ENCODE assay signal across 13 mouse cellular contexts in the genomic region with DNA sequence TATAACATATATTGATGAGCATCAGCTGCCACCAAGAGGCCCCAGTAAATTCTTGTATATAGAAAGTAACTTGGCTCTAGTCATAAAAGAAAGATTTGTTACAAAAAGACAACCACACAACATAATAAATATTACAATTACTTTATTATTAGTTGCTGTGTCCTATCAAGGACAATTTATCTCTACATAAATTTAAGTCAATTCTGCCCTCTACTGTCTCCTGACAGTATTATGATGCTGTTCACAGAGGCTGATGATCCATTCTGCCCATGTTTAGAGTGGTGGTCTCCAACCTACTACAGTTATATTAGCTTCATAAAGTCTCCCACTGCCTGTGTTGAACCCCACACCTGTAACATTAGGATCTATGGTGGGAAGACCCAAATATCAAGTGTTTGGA. TPM values are rescaled to one million over a fixed set of nuclear protein-coding genes. Genes with fewer than 3 reads are reported as not detected.
A peak's percentile ranks its signal among the peaks of the same experiment; 100 is the strongest.
DNase-seq lines count a peak whose midpoint lies in the region; ATAC-seq and TF ChIP-seq lines count a peak whose summit lies in the region.
"Had no signal": no experiment of that assay in that cellular context is flagged by ENCODE, and none has a peak within 500 bp of the region (broad histone marks: within the 10 kb centered on the region; RNA-seq: fewer than 3 reads in every experiment).

No protein-coding gene starts in this region.

- intact Hi-C loops in heart, postnatal 10 days (cut with DNase I), result no loop called here

- no peaks in the 10 kb centered on the region; the same call in 1 of the 2 replicates for H3K4me1 ChIP-seq in heart, postnatal 0 days (ENCODE audit: control insufficient read depth, insufficient read depth)
- H3K4me1 ChIP-seq in lung, postnatal 0 days (ENCODE audit: insufficient read depth, low read depth, low read length), result no peaks in the 10 kb centered on the region
- H3K4me1 ChIP-seq: embryonic facial prominence, embryonic 15.5 days had no signal

- H3K9ac ChIP-seq in heart, postnatal 0 days (replicated peaks; ENCODE audit: low read depth, low read length), result no peak overlapping the region
- no peak overlapping the region for H3K9ac ChIP-seq in lung, postnatal 0 days (replicated peaks; ENCODE audit: low read depth)
- H3K9ac ChIP-seq: embryonic facial prominence, embryonic 15.5 days had no signal

- no peak overlapping the region for H3K4me2 ChIP-seq in heart, postnatal 0 days (ENCODE audit: low read depth, low read length)
- H3K4me2 ChIP-seq in lung, postnatal 0 days (replicated peaks; ENCODE audit: low read depth, low read length), result no peak overlapping the region
- H3K4me2 ChIP-seq: embryonic facial prominence, embryonic 15.5 days had no signal

- peak; percentile 33 for TF ChIP-seq CTCF in heart, postnatal 0 days (IDR thresholded peaks at IDR 0.05; ENCODE audit: low read depth)
- TF ChIP-seq CTCF in lung, postnatal 0 days (IDR thresholded peaks at IDR 0.05), result peak; percentile 59

- H3K9me3 ChIP-seq in heart, postnatal 0 days (replicated peaks; ENCODE audit: control insufficient read depth, low read length), result no peaks in the 10 kb centered on the region
- H3K9me3 ChIP-seq in lung, postnatal 0 days (ENCODE audit: low read length), result no peaks in the 10 kb centered on the region
- H3K9me3 ChIP-seq: embryonic facial prominence, embryonic 15.5 days had no signal

- no peak overlapping the region for H3K27ac ChIP-seq in heart, postnatal 0 days (ENCODE audit: low read depth)
- H3K27ac ChIP-seq in lung, postnatal 0 days (ENCODE audit: low read length), result no peak overlapping the region
- H3K27ac ChIP-seq: embryonic facial prominence, embryonic 15.5 days had no signal

- no peak for ATAC-seq in heart, postnatal 0 days (ENCODE audit: insufficient read depth, low read depth)
- no peak for ATAC-seq in lung, postnatal 0 days
- ATAC-seq: activated CD4-positive, CD25-positive, alpha-beta regulatory T cell, adult 4 months had no signal

- H3K4me3 ChIP-seq in heart, postnatal 0 days (ENCODE audit: low read depth, low read length), result no peak overlapping the region
- H3K4me3 ChIP-seq in lung, postnatal 0 days (ENCODE audit: low read depth, low read length), result no peak overlapping the region
- H3K4me3 ChIP-seq: embryonic facial prominence, embryonic 15.5 days had no signal

- TF ChIP-seq EP300 in heart, postnatal 0 days (IDR thresholded peaks at IDR 0.05; ENCODE audit: low read depth), result no peak
- no peak for TF ChIP-seq EP300 in lung, postnatal 0 days (IDR thresholded peaks at IDR 0.05)

- H3K27me3 ChIP-seq in heart, postnatal 0 days (ENCODE audit: control insufficient read depth, insufficient read depth, low read length), result no peaks in the 10 kb centered on the region
- no peaks in the 10 kb centered on the region for H3K27me3 ChIP-seq in lung, postnatal 0 days (replicated peaks; ENCODE audit: insufficient read depth, low read length)
- H3K27me3 ChIP-seq: embryonic facial prominence, embryonic 15.5 days had no signal

- H3K36me3 ChIP-seq in heart, postnatal 0 days (replicated peaks; ENCODE audit: control insufficient read depth, insufficient read depth, low read length), result no peaks in the 10 kb centered on the region
- H3K36me3 ChIP-seq in lung, postnatal 0 days (ENCODE audit: insufficient read depth, low read length), result no peaks in the 10 kb centered on the region
- H3K36me3 ChIP-seq: embryonic facial prominence, embryonic 15.5 days had no signal

- peak; percentile 29 for DNase-seq in heart, postnatal 0 days (ENCODE audit: low spot score)
- no peak for DNase-seq in heart, postnatal 10 days
- DNase-seq in lung, postnatal 0 days (ENCODE audit: low spot score), result peak; percentile 32
- DNase-seq in lung, postnatal 25 days (ENCODE audit: low spot score), result no peak
- DNase-seq in brain, adult 2 months (ENCODE audit: low read depth, low spot score), result peak; percentile 27
- peak; percentile 27 for DNase-seq in retina, postnatal 1 day
- no peak for DNase-seq in frontal cortex, postnatal 14 days (ENCODE audit: low spot score in 2 of 2)
- DNase-seq: cerebellum, adult 8-10 months; kidney, postnatal 36 days; liver; spleen, adult 18-20 months had no signal

RNA-seq across cellular contexts. Expression of gene Sptb, which starts 10.2 kb away (rescaled TPM):
- 36.8 and 37.3 TPM in 2 replicates for total RNA-seq in heart, postnatal 0 days (2014; rRNA removed; ENCODE audit: low replicate concordance)
- polyA plus RNA-seq in heart, postnatal 0 days (2015; fragmentation: Nextera tagmentation; extraction: Ambion mirVana), result 4.1 and 4.9 TPM in 2 replicates
- total RNA-seq in heart, postnatal 10 days (2021), result 10 to 100 TPM; 59.0 to 60.3 TPM
- 0.35 and 0.38 TPM in 2 replicates for polyA plus RNA-seq in lung, postnatal 0 days (2015; fragmentation: Nextera tagmentation; extraction: Ambion mirVana)

RNA-seq across cellular contexts. Expression of gene Churc1, which starts 44.8 kb away (rescaled TPM):
- 131 and 172 TPM in 2 replicates for total RNA-seq in heart, postnatal 0 days (2014; rRNA removed; ENCODE audit: low replicate concordance)
- polyA plus RNA-seq in heart, postnatal 0 days (2015; fragmentation: Nextera tagmentation; extraction: Ambion mirVana), result 307 TPM in 2 replicates
- total RNA-seq in heart, postnatal 10 days (2021), result 10 to 100 TPM; 77.9 to 91.3 TPM
- polyA plus RNA-seq in lung, postnatal 0 days (2015; fragmentation: Nextera tagmentation; extraction: Ambion mirVana), result 109 and 114 TPM in 2 replicates

RNA-seq across cellular contexts. Expression of gene Fntb, which starts 44.8 kb away (rescaled TPM):
- total RNA-seq in heart, postnatal 0 days (2014; rRNA removed; ENCODE audit: low replicate concordance), result 15.1 and 20.0 TPM in 2 replicates
- polyA plus RNA-seq in heart, postnatal 0 days (2015; fragmentation: Nextera tagmentation; extraction: Ambion mirVana), result 13.0 and 13.2 TPM in 2 replicates
- total RNA-seq in heart, postnatal 10 days (2021), result 10 to 100 TPM; 14.7 to 15.4 TPM
- 15.8 and 18.9 TPM in 2 replicates for polyA plus RNA-seq in lung, postnatal 0 days (2015; fragmentation: Nextera tagmentation; extraction: Ambion mirVana)

Comparison
In these comparisons a context has a peak if more than half of its experiments do, and no peak if none do; other contexts are left out.
1. DNase-seq: peak in heart, postnatal 0 days (single experiment), lung, postnatal 0 days (single experiment), brain, adult 2 months (single experiment) and retina, postnatal 1 day (single experiment); none in heart, postnatal 10 days (0 of 2), lung, postnatal 25 days (single experiment) and frontal cortex, postnatal 14 days (0 of 2).